Mouse (Mus musculus): ENCODE results near the gene Slc44a2.
A peak's percentile ranks its signal among the peaks of the same experiment; 100 is the strongest.

Gene Slc44a2

DNA sequence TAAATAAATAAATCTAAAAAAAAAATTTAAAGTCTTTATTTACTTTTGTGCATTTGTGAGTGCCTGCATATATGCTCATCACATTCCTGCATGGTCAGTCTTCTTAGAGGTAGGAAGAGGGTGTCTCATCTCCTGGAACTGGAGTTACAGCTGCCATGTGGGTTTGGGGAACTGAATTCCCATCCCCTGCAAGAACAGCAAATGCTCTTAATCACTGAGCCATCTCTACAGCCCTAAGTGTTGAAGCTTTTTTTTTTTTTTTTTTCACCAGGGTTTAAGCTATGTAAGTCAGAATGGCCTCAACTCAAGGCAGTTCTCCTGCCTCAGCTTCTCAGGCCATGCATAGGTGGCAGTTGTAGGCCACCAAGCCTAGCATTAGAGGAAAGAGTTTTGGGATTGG lies 14.2 kb downstream of the Slc44a2 start:
- no peak for DNase-seq

DNA sequence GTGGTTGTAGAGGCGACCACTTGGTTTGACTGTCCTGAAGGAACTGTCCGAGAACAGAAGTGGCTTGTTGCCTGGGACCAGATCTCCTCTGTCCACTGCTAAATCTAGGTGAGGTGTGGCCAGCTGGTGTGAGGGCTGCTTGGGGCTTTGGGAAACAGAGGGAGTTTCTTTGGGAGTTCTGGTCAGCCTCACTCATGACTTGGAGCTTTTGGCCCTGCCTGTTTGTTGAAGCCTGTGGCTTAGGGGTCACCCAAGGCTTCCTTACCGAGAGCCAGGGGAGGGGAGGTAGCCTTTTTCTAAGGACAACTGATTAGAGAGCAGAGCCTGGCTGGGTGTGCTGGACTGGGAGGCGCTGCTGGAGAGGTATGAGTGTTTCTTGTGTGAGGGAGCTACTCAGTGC lies 14.9 kb downstream of the Slc44a2 start:
- DNase-seq = no peak

DNA sequence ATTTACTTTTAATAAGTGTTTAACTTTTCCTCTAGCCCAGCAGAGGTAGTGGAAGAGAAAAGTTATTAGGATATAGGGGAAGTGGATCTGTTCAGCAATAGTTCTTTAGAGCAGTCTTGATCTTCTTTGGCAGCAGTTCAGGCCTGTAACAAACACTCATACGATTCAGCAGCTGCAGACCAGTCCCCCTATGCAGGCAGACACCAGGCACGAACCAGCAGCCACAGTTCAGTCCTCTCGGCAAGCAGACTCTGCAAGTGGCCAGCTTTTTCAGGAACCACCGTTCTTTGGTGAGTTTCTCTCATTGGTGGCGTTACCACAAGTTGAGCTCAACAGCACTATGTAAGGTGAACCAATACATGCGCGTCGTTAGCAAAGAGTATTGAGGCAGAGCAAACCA lies 16.0 kb downstream of the Slc44a2 start:
- no peak for DNase-seq

DNA sequence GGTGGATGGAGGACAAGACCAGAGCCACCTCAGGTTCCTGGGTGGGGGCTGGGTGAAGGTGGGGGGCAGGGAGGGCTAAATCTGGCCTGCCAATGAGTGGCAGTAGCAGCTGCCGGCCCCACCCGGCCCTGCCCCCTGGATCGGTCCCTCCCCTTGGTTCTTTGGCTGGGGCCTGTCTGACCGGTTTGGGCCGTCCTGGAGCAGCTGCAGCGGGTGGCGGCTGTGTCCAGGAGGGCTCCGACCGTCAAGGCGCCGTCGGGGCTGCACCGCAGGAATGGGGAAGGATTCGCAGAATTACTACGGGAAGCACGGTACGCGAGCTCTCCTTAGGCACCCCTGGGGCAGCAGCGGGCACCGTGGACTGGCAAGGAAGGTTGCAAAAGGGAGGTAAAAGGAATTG lies 17.2 kb downstream of the Slc44a2 start:
- DNase-seq = peak; percentile 46 to 47

DNA sequence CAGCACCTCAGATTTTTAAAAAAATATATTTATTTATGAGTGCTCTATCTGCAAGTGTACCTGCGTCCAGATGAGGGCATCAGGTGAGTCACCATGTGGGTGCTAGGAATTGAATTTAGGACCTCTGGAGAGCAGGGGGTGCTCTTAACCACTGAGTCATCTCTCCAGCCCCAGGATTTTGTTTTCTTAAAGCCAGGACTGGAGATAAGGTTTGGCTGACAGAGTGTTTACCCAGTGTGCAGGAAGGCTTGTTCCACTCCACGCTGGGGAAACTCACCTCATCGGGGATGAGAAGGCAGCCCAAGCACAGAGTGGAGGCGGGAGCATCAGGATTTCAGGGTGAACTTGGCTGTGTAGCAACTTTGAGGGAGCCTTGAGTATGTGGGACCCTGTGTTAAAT lies 19.9 kb downstream of the Slc44a2 start:
- no peak for DNase-seq

DNA sequence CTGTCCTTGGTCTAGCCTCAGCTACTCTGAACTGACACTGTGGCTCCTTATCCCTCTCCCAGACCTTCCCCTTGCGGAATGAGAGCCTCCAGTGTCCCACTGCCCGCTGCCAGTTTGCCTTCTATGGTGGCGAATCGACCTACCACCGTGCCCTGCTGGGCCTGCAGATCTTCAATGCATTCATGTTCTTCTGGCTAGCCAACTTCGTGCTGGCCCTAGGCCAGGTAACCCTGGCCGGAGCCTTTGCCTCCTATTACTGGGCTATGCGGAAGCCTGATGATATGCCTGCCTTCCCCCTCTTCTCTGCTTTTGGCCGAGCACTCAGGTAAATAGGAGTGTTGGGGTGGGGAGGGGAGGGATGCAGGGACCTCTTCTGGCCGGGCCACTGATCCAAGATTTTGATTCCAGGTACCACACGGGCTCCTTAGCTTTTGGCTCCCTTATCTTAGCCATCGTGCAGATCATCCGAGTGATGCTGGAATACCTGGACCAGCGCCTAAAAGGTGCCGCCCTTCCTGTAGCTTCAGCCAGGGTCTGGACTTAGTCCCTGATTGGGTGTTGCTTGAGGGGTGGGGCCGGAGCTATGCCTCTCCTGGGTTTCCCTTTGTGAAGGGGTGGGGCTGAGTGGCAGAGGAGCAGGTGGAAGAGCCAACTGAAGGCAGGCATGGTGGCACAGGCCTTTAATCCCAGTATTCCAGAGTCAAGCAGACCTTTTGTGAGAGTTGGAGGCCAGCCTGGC lies 26.3 kb downstream of the Slc44a2 start:
- peak in 1 of 2 experiments; percentile 17 for DNase-seq

DNA sequence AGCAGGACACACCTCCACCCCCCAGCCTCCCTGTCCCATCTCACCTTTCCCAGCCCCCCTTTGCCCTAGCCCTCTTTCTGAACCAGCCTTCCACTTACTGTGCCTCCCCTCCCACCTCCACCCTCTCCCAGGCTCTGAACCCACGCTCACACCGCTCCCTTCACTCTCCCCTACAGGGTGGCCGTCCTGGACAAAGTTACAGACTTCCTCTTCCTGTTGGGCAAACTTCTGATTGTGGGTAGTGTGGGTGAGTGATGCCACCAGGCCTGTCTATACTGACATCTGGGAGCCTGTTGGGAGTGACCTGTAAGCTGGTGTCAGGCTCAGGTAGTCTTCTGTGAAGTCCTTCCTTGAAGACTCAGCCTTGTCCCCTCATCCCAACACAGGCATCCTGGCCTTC lies 27.7 kb downstream of the Slc44a2 start:
- DNase-seq = no peak

DNA sequence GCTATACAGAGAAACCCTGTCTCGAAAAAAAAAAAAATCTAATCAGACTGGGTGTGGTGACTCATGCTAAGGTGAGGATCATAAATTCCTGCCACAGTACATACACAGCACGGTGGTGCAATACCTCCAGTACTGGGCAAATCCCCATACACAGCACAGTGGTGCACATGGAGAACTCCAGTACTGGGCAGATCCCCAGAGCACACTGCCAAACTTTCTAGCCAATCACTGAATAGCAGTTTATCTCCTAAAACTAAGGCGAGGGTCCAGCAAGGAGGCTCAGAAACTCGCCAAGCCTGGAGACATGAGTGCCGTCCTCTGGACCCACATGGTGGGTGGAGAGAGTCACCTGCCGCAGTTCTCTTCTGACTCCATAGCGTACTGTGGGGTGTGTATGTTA lies 30.7 kb downstream of the Slc44a2 start:
- DNase-seq = no peak

DNA sequence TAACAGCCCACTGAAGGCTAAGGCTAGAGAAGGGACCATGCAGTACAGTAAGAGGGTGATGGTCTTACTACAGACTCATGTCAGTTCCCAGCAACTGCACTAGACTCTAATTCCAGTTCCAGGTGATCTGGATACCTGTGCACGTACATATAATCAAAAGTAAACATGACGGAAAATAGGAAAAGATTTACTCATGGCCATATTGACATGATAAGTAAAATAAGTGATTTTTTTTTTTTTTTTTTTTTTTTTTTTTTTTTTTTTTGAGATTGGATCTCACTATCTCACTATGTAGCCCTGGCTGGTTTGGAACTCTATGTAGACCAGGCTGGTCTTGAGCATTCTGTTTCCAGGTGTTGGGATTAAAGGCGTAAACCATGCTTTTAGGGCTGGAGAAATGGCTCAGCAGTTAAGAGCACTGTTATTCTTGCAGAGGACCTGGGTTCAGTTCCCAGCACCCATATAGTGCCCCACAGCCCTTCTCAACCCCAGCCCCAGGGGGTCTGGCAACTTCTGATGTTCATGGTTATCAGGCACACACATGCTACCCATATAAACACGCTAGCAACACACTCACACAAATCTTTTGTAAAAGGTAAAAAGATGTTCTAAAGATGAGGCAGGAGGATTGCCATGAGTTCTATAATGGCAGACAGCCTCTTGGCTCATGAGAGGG lies 31.3 kb downstream of the Slc44a2 start:
- no peak for DNase-seq

DNA sequence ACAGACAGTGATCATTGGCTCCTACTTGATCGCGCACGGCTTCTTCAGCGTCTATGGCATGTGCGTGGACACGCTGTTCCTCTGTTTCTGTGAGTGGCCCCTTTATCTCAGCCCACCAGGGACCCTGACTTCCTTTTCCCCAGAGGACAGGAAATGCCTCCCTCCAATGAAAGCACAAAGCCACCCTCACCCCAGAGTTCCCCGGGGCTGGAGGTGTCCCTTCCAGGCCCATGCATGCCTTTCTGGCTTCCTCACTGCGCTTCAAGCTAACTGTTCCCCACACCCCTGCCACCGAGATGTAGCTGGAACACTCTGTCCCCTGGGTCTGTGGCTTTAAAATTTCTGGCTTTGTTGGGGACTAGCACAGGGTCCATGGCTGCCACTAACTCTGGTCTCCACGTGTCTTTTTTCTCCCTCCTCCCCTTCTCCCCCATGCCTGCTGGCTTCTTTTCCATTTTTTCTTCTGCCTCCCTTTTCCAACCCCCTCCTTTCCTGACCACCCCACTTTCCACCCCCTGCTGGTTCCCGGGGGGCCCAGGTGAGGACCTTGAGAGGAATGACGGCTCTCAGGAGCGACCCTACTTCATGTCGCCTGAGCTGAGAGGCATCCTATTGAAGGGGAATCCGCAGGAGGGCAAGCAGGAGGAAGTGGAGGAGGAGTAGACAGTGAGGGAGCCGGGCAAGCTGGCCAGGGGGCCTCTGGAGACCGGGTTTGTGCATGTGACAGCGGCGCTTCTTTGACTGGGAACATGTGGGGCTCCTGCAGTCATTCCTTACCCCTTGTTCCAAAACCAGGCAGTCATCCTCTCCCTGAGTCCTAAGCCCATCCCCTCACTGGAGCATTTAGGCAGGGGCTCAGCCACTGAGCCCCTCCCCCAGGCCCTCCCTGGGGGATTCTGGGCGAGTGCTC lies 32.2 kb downstream of the Slc44a2 start:
- DNase-seq = no peak

DNA sequence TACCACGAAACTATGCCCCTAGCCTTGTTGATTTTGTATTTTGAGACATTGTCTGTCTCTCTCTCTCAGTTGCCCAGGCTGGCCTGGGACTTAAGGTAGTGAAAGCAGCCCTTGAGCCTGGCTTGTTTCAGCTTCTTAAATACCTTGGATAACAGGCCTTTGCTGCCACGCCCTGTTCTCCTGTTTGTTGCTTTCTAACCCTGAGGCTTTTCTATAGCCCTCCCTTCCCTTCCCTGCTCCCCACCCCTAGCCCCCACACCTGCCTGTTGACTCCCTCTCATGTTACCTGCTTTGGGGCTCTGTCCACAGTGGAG lies 32.8 kb downstream of the Slc44a2 start:
- no peak for DNase-seq

DNA sequence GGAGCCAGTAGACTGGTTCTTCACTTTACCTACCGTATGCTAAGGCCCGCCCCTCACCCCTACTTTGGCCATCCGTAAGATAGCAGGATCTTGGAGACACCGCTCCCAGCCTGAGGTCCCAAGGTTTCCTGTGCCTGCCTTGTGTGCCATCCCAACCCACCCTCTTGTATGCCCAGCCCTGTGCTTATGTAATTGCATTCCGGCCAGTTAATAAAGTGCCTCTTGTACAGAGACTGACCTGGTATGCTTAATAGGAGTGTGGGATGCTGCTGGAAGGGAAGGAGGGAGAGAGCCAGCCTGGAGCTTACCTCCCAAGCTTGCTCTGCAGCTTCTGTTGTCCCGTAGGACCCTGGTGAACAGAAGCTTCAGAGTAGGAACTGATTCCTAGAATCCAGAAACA lies 34.3 kb downstream of the Slc44a2 start:
- no peak for DNase-seq

DNA sequence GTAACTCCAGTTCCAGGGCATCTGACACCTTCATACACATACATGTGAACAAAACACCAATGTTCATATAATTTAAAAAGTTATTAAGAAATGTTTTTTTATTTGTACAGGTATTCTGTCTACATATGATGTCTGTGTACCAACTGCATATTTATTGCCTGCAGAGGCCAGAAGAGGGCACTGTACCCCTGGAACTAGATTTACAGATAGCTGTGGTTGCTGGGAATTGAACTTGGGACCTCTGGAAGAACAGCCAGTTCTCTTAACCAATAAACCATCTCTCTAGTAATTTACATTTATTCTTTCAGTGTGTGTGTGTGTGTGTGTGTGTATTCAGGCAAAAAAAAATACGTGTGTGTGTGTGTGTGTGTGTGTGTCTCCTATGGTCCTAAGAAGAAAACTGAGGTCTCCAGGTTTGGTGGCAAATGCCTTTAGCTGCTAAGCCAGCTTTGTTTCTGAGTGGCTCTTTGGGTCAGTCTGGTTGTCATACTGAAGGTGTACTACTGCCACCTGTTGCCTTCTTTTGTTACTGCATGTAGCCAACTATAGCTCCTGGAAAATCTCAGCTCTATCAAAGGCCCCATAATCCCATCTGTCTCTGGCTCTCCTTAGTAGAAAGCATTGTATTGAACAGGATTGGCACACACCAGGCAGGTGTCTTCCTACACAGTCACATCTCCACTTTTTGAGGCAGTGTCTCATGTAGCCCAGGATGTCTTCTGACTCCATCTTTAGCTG lies 36.7 kb downstream of the Slc44a2 start:
- peak; percentile 60 to 80 for DNase-seq

DNA sequence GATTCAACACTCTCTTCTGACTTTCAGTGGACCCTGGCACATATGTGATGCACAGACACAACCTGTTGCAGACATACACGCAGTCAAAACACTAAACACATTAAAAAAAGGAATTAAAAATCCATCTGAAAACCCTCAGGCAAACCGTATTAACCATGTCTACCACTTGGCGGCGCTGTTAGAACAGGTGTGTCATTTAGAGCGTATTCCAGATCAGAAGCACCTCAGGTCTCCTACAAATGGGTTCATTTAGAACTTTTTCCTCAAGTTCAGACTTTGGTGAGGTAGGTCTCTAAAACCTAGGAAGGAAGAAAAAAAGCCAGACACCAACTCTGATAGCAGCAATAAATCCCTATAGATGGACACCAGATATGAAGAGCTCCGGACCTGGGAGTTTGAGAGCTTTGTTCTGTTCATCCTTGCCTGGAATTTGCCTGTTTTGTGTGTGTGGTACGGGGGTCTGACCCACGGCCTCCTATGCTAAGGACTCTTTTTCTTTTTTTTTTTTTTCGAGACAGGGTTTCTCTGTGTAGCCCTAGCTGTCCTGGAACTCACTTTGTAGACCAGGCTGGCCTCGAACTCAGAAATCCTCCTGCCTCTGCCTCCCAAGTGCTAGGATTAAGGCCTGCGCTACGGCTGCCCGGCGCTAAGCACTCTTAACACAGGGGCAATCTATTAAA lies 46.2 kb downstream of the Slc44a2 start:
- DNase-seq = peak; percentile 62 to 83

DNA sequence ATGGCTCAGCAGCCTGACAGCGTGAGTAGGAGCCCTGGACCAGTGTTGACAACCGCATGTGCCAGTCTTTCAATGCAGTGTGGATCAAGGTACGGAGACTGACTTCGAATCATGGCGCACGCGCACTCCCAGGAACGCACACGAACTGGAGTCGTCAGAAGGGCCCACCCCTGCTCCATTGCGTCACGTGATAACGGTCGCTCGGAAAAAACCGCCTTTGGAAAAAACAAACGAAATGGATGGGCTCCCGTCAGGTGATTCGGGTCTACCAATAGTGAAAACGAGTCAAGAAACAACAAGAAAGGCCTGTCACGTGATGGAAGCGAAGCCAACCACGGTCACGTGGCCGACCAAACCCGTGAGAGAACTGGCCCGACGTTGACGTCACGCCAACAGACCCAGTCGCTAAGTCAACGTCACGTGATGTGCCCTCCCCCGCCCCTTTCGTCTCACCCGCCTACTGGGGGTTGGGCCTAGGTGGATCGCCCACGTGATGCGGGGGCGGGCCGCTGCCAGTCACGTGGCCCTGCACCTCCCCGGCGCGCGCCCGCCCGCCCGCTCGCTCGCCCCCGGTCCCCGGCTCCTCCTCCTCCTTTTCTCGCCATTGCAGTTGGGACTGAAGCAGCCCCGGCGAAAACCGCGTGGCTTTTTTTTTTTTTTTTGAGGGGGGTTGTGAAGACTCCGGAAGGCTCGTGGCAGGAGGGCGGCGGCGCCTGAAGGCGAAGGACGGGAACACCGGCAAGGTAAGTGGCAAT lies 47.0 kb downstream of the Slc44a2 start, which contains the start of gene Ilf3:
Gene Ilf3, plus strand, starts transcription at position 515 of the 755 bp plus-strand sequence.
- peak; percentile 100 for DNase-seq

DNA sequence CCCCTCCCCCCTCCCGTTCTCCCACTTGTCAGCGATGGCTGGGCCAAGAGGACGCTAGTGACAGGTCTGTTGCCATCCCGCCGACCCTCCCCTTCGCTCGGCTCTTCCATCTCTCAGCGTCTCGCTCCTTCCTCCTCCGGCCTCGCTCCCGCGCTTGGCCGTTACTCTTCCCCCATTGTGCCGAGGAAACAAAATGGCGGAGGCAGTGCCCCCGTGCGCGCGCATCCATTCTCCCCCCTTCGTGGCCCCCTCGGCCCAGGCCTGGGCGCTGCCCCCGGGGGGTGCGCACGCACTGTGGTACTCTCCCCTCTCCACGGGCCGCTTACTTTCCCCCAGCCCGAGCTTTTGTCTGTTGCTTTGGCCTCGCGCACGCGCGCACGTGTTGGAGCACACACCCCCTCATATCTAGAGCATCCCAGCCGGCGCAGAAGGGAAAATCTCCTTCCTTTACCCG lies 47.7 kb downstream of the Slc44a2 start:
- peak; percentile 33 to 57 for DNase-seq

DNA sequence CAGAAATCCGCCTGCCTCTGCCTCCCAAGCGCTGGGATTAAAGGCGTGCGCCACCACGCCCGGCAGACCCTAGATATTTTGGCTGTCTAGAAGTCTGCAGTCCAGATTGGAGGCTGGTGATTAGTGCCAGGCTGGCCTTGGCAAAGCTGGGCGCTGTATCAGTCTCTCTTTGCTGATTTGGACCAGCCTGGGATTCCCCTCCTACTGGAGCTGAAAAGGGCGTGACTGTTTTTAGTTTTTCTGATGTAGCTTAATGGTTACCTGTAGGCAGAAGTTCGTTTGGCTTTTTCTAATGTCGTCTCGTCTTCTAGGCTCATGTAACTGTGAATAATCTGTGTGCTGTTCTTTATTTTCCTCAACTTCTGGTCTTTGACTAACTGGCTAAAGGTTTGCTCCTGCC lies 48.6 kb downstream of the Slc44a2 start:
- no peak for DNase-seq

DNA sequence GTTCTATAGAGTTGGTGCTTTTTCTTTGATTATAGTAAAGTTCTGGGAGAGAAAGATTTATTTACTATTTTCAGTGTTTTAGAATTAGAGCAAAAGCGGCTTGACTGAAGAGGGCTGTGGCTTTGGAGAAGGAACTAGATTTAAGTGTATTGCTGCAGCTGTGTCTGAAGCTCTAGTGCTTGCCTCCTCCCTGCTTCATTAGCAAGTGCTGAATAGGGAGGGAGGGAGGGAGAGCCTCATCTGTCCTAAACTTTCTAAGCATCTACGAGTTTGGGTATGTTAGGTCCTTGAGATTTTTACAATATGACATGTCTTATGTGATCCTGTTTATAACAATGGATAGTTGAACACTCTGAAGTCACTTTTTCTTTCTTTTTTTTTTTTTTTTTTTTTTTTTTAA lies 50.4 kb downstream of the Slc44a2 start:
- no peak for DNase-seq

DNA sequence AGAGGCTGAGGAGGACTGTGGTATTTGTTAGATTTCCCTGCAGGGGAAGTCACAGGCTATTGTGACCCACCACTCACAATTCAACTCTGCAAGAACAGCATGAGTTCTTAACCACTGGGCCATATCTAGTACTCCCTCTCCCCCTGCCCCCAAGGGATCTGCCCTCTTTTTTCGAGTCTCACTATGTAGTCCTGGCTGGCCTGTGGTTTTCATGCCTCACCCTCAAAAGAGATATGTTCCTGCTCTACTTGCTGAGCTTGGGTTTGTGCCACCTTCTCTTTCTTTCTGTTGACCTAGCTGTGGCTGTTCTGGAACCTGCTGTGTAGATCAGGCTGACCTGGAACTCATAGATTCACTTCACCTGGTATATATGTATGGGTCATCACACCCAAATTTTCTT lies 52.0 kb downstream of the Slc44a2 start:
- DNase-seq = no peak

DNA sequence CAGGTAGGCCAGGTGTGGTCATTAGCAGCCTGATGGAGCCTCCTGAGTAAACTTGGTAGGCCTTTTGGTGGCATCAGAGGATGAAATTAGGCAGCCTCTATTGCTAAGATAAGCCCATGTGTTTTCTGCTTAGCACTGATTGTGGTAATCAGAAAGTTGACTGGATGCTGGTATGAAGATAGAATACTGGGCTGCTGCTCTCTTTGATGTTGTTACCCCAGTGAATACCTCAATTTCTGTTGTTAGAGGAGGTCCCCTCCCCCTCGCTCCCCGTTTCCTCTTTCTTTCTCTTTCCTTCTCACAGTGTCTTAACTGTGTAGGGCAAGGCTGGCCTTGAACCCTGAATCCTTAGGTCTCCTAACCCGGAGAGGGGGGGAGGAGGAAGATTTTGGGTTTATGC lies 58.7 kb downstream of the Slc44a2 start:
- DNase-seq = no peak

DNA sequence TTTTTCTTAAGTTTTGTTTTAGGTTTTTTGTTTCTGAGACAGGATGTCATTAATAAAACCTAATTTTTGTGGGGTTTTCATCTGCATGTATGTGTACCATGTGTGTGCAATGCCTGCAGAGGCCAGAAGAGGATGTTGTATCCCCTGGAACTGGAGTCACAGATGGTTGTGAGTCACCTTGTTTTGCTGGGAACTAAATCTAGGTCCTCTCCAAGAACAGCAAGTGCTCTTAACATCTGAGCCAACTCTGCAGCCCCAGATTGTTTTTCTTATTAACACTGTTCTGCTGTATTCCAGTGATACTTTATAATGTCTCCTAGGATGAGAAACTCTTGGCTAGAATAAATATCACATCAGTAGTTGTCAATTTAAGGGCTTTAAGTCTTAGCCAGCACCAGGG lies 60.4 kb downstream of the Slc44a2 start:
- no peak for DNase-seq

DNA sequence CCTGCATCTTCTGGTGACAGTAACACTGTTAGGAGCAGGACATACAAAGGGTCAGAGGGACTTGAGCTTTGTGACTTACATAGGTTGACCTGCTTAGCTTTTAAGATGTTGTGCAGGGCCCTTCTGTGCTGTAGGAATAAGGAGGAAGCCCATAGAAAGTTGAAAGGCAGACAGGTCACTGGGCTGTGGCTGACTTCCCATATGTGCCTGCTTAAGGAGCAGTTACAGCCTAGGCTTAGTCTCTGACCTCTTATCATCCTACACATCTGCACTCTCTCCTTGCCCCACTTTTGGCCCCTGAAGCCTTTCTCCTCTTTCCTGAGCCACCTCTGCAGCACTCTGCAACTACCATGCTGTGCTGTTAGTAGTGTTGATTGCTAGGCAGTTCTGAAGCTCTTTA lies 63.5 kb downstream of the Slc44a2 start:
- no peak for DNase-seq
